Mouse (Mus musculus) layer of hippocampus, postnatal 10 days (tissue): ENCODE results near the gene Tekt5. TPM values are rescaled to one million over a fixed set of nuclear protein-coding genes. Genes with fewer than 3 reads are reported as not detected.

Source experiments
- DNase-seq, 2 experiments: peaks; one replicate each; pipeline ENCODE4 v3.0.0; 2021; ENCODE audit warnings: low spot score in 2 of 2
- total RNA-seq, 2 experiments: library from RNA; stranded (reverse); gene quantifications; 2 replicates each; pipeline ENCODE4 v1.2.3; 2021

Gene Tekt5
- total RNA-seq, 2 experiments from 2014 or later, result 6.2 to 8.4 TPM

- no peak for DNase-seq
These were observed 11.2 kb downstream of the Tekt5 start for GRCm38 (mm10) chr16:10384060-10384497.

- DNase-seq, result no peak
These were observed 15.8 kb downstream of the Tekt5 start for GRCm38 (mm10) chr16:10379531-10379930.

DNA sequence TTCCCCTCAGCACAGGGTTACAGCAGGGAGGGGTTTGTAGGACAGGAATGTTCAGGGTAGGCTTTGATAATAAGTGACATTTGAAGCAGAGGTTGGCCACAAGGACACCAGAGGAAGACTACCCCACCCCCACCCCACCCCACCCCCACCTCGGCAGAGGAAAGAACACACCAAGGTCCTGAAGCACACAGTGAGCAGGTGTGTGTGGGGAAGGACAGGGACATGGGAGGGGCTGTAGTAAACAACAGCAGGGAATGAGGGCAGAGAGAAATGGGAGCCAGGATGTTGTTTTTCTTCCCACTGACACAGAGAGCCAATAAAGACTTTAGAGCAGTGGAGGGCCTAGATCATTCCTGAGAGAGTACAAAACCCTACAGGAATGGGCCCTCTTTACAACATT is 18.0 kb downstream of the Tekt5 start:
- DNase-seq, result no peak

- DNase-seq, result peak; percentile 38 to 56
These were observed 20.9 kb downstream of the Tekt5 start for GRCm38 (mm10) chr16:10374254-10375011.

- no peak for DNase-seq
These were observed 22.9 kb downstream of the Tekt5 start for GRCm38 (mm10) chr16:10372372-10372771.

- DNase-seq, result no peak
These were observed 25.3 kb downstream of the Tekt5 start for GRCm38 (mm10) chr16:10369996-10370395.

- DNase-seq, result peak; percentile 41 to 60
These were observed 25.8 kb downstream of the Tekt5 start for GRCm38 (mm10) chr16:10369468-10369934.

- peak; percentile 70 to 77 for DNase-seq
These were observed 28.8 kb downstream of the Tekt5 start for GRCm38 (mm10) chr16:10366240-10367217.

- no peak for DNase-seq
These were observed 29.5 kb downstream of the Tekt5 start for GRCm38 (mm10) chr16:10365796-10366195.

GRCm38 (mm10) chr16:10363061-10363460 is 32.2 kb downstream of the Tekt5 start:
- DNase-seq, result no peak

DNA sequence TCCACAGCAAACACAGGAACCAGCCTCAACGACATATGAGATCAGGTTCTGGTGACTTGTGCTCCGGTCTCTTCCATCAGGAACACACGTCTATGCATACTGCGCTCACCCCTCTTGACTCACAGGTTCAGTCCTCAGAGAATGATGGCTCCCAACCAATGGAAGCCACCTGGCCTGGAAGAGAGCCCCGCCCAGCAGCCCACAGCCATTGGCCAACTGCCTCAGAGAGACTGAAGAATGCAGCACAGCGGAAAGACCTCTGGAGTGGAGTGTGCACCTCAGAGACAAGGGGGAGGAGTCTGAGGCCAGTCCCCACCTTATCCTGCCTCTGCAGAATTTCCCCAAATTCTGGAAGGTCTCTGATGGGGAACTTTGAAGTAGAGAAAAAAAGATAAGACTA is 36.0 kb downstream of the Tekt5 start:
- DNase-seq, result no peak

DNA sequence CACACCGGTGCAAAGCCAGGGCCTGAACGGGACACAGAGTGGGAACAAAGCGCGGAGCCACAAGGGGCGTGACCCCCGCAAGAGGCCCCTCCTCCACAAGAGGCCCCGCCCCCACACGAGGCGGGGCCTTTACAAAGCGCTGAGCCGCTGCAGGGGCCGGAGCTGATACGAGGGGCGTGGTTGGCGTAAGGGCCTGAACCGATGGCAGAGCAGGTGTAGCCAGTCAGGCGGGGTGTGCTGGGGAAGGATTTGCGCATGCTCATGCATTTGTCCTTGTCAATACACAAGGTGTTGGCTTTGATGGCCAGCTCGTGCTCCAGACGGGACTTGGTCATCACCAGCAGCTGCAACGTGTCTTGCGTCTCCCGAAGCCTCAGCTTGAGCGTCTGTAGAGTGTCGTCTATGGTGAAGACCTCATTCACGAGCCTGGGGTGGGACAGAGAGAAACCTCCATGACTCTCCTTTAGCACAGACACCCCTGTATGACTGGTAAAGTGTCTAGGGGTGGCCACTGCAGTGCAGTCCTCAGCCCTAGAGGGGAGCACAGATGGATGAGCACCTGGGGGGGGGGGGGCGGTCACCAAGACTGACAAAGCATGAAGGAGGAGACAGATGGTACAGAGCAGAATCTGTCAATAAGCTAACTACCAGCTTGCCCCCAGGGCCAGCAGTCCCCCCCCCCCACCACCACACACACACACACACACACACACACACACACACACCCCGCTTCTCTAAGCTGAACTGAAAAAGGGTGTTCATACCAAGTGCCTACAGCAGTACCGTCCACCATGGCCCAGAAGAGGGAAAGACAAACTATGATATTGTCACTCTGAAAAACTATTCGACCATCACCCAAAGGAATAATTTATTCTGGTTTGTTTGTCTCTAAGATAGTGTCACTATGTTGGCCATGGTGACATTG is 37.0 kb downstream of the Tekt5 start:
- DNase-seq, result no peak

GRCm38 (mm10) chr16:10355004-10355403 is 40.3 kb downstream of the Tekt5 start:
- DNase-seq, result peak; percentile 50 to 61

GRCm38 (mm10) chr16:10351050-10351636 is 44.1 kb downstream of the Tekt5 start:
- no peak for DNase-seq

GRCm38 (mm10) chr16:10349876-10350275 is 45.4 kb downstream of the Tekt5 start:
- no peak for DNase-seq

GRCm38 (mm10) chr16:10349436-10349835 is 45.9 kb downstream of the Tekt5 start:
- DNase-seq, result no peak

DNA sequence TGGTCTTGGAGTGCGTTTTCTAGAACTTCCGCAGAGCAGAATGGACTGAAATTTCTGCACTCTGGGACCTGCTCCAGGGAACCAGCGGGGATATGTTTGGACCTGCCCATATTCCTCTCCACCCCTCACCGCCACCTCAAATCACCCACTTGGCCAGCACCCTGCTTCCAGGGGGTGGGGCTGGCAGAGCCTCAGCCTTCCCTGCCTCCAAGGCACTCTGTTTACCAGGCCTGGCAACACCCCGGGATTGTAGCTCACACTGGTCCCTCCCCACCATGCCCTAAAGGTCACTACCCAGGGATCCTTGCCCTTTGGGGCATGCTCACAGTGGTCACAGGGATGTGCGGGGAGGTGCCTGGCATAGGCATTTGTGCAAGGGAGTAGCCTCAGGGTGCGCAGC is 47.7 kb downstream of the Tekt5 start:
- DNase-seq, result no peak

GRCm38 (mm10) chr16:10341110-10341509 is 54.2 kb downstream of the Tekt5 start:
- no peak for DNase-seq

GRCm38 (mm10) chr16:10339930-10340329 is 55.4 kb downstream of the Tekt5 start:
- no peak for DNase-seq

GRCm38 (mm10) chr16:10338601-10339000 is 56.7 kb downstream of the Tekt5 start:
- DNase-seq, result no peak
